Mouse (Mus musculus): Measurements from ENCODE around the gene Ephx3. TPM values are rescaled to one million over a fixed set of nuclear protein-coding genes. Genes with fewer than 3 reads are reported as not detected.
A peak's percentile ranks its signal among the peaks of the same experiment; 100 is the strongest.
"Not testable (repeated sequence)": the region's sequence is repeated elsewhere in the genome, so short reads cannot be mapped to it uniquely, and the experiment has no call there.

Ephx3 gene
- under 1 TPM in 1 of 2 experiments, not detected in 1; 0.19 TPM for total RNA-seq (2021)
- long read RNA-seq, experiment 1: 0 reads
- long read RNA-seq, experiment 2: 0 reads

GRCm38 (mm10) chr17:32188863-32189636 is at the start of gene Ephx3:
Gene Ephx3 (minus strand): TSS chr17:32189549.
- DNase-seq (ENCODE audit: low spot score in 2 of 2): no peak

GRCm38 (mm10) chr17:32238589-32238988 is 49.2 kb upstream of the Ephx3 start:
- no peak for DNase-seq (ENCODE audit: low spot score in 2 of 2)

- DNase-seq (ENCODE audit: low spot score in 2 of 2): no peak
Observed at GRCm38 (mm10) chr17:32235534-32236191, 46.3 kb upstream of the Ephx3 start.

- DNase-seq (ENCODE audit: low spot score in 2 of 2): no peak
Observed at GRCm38 (mm10) chr17:32233174-32233573, 43.8 kb upstream of the Ephx3 start.

GRCm38 (mm10) chr17:32229256-32229655 is 39.9 kb upstream of the Ephx3 start:
- DNase-seq (ENCODE audit: low spot score in 2 of 2): no peak

- DNase-seq (ENCODE audit: low spot score in 2 of 2): no peak
Observed at GRCm38 (mm10) chr17:32220873-32221272, 31.5 kb upstream of the Ephx3 start.

GRCm38 (mm10) chr17:32215587-32215986 is 26.2 kb upstream of the Ephx3 start:
- DNase-seq (ENCODE audit: low spot score in 2 of 2): not testable (repeated sequence)

- not testable (repeated sequence) for DNase-seq (ENCODE audit: low spot score in 2 of 2)
Observed at GRCm38 (mm10) chr17:32211554-32211953, 22.2 kb upstream of the Ephx3 start.

- DNase-seq (ENCODE audit: low spot score in 2 of 2): peak; percentile 61 to 64
Observed at GRCm38 (mm10) chr17:32209752-32210151, 20.4 kb upstream of the Ephx3 start.

GRCm38 (mm10) chr17:32209144-32209543 is 19.8 kb upstream of the Ephx3 start:
- no peak for DNase-seq (ENCODE audit: low spot score in 2 of 2)

GRCm38 (mm10) chr17:32207586-32208245 is 18.4 kb upstream of the Ephx3 start:
- DNase-seq (ENCODE audit: low spot score in 2 of 2): no peak

GRCm38 (mm10) chr17:32205345-32205744 is 16.0 kb upstream of the Ephx3 start:
- DNase-seq (ENCODE audit: low spot score in 2 of 2): no peak

- no peak for DNase-seq (ENCODE audit: low spot score in 2 of 2)
Observed at GRCm38 (mm10) chr17:32202972-32203371, 13.6 kb upstream of the Ephx3 start.

GRCm38 (mm10) chr17:32201086-32201485 is 11.7 kb upstream of the Ephx3 start:
- DNase-seq (ENCODE audit: low spot score in 2 of 2): no peak

- DNase-seq (ENCODE audit: low spot score in 2 of 2): no peak
Observed at GRCm38 (mm10) chr17:32199796-32200195, 10.4 kb upstream of the Ephx3 start.

- no peak for DNase-seq (ENCODE audit: low spot score in 2 of 2)
Observed at GRCm38 (mm10) chr17:32197156-32197555, 7.8 kb upstream of the Ephx3 start.

- no peak for DNase-seq (ENCODE audit: low spot score in 2 of 2)
Observed at GRCm38 (mm10) chr17:32195725-32196124, 6.4 kb upstream of the Ephx3 start.

GRCm38 (mm10) chr17:32193010-32193409 is 3.7 kb upstream of the Ephx3 start:
- no peak for DNase-seq (ENCODE audit: low spot score in 2 of 2)

- no peak for DNase-seq (ENCODE audit: low spot score in 2 of 2)
Observed at GRCm38 (mm10) chr17:32189850-32190249, 501 bp upstream of the Ephx3 start.

- DNase-seq (ENCODE audit: low spot score in 2 of 2): no peak
Observed at GRCm38 (mm10) chr17:32183017-32183416, 6.3 kb downstream of the Ephx3 start.

- DNase-seq (ENCODE audit: low spot score in 2 of 2): no peak
Observed at GRCm38 (mm10) chr17:32179621-32180491, 9.5 kb downstream of the Ephx3 start.

All from adrenal gland, adult 18-20 months (tissue).